Mouse (Mus musculus): ENCODE measurements around the gene Tsfm. TPM values are rescaled to one million over a fixed set of nuclear protein-coding genes. Genes with fewer than 3 reads are reported as not detected.

Tsfm gene
- polyA plus RNA-seq, 1 experiment from 2014 or later, result 74.7 TPM

- H3K27ac ChIP-seq, result peak overlapping the region; percentile 100
- H3K4me1 ChIP-seq, result peaks cover 53% of the 10 kb centered on the region
- H3K9ac ChIP-seq, result peak overlapping the region; percentile 97
- H3K4me3 ChIP-seq, result peak overlapping the region; percentile 95
- WGBS, result 0% methylated on average over 42 of the region's 57 CpGs
- no peak for ATAC-seq
- H3K4me2 ChIP-seq, result peak overlapping the region; percentile 94
- no peaks in the 10 kb centered on the region for H3K27me3 ChIP-seq
- no peaks in the 10 kb centered on the region for H3K36me3 ChIP-seq (ENCODE audit: poor library complexity, severe bottlenecking)
- H3K9me3 ChIP-seq (replicated peaks), result no peaks in the 10 kb centered on the region
These were observed 50.9 kb downstream of the Tsfm start for GRCm38 (mm10) chr10:126979636-126980151.

- ATAC-seq, result no peak; the same call in 1 of the 2 replicates
- H3K9ac ChIP-seq, result peak overlapping the region; percentile 97
- no peaks in the 10 kb centered on the region for H3K9me3 ChIP-seq (replicated peaks)
- H3K4me2 ChIP-seq, result peak overlapping the region; percentile 94
- peaks cover 48% of the 10 kb centered on the region for H3K4me1 ChIP-seq
- peak overlapping the region; percentile 95 for H3K4me3 ChIP-seq
- no peaks in the 10 kb centered on the region for H3K27me3 ChIP-seq
- 1% methylated on average over 32 of the region's 62 CpGs for WGBS
- peak overlapping the region; percentile 100 for H3K27ac ChIP-seq
- no peaks in the 10 kb centered on the region for H3K36me3 ChIP-seq (ENCODE audit: poor library complexity, severe bottlenecking)
These were observed 51.5 kb downstream of the Tsfm start for GRCm38 (mm10) chr10:126979121-126979635.

- H3K27me3 ChIP-seq, result no peaks in the 10 kb centered on the region
- peaks cover 41% of the 10 kb centered on the region for H3K4me1 ChIP-seq
- peak within 1 kb of the TSS; percentile 97 for H3K9ac ChIP-seq
- peak within 1 kb of the TSS; percentile 100 for H3K27ac ChIP-seq
- WGBS, result under 1% methylated on average over 48 of the region's 56 CpGs
- H3K4me3 ChIP-seq, result peak within 1 kb of the TSS; percentile 95
- peak; percentile 92 for ATAC-seq
- H3K36me3 ChIP-seq (ENCODE audit: poor library complexity, severe bottlenecking), result no peaks in the 10 kb centered on the region
- no peaks in the 10 kb centered on the region for H3K9me3 ChIP-seq (replicated peaks)
- peak within 1 kb of the TSS; percentile 94 for H3K4me2 ChIP-seq
These were observed 52.2 kb downstream of the Tsfm start, which contains the start of gene Ctdsp2 for GRCm38 (mm10) chr10:126978277-126978994. TSS of gene Ctdsp2 (plus strand) at chr10:126978717.

- no peaks in the 10 kb centered on the region for H3K27me3 ChIP-seq
- H3K9ac ChIP-seq, result no peak overlapping the region
- H3K4me2 ChIP-seq, result no peak overlapping the region
- no peak for ATAC-seq
- H3K36me3 ChIP-seq (ENCODE audit: poor library complexity, severe bottlenecking), result no peaks in the 10 kb centered on the region
- WGBS, result 42% methylated on average over 4 of the region's 4 CpGs
- no peaks in the 10 kb centered on the region for H3K9me3 ChIP-seq (replicated peaks)
- H3K4me3 ChIP-seq, result no peak overlapping the region
- H3K27ac ChIP-seq, result no peak overlapping the region
- peaks cover 36% of the 10 kb centered on the region for H3K4me1 ChIP-seq
These were observed 53.6 kb downstream of the Tsfm start for GRCm38 (mm10) chr10:126977076-126977475.

- H3K36me3 ChIP-seq (ENCODE audit: poor library complexity, severe bottlenecking), result no peaks in the 10 kb centered on the region
- H3K4me2 ChIP-seq, result no peak overlapping the region
- ATAC-seq, result no peak
- H3K4me1 ChIP-seq, result peaks cover 34% of the 10 kb centered on the region
- 86% methylated on average over 6 of the region's 6 CpGs for WGBS
- H3K4me3 ChIP-seq, result no peak overlapping the region
- no peaks in the 10 kb centered on the region for H3K9me3 ChIP-seq (replicated peaks)
- H3K9ac ChIP-seq, result no peak overlapping the region
- H3K27me3 ChIP-seq, result no peaks in the 10 kb centered on the region
- H3K27ac ChIP-seq, result no peak overlapping the region
These were observed 54.9 kb downstream of the Tsfm start for GRCm38 (mm10) chr10:126975706-126976105.

GRCm38 (mm10) chr10:126972988-126973387, 57.7 kb downstream of the Tsfm start:
- Histone ChIP-seq H3K9me3 (replicated peaks) (no peaks in the 10 kb centered on the region), H3K27ac (no peak overlapping the region), H3K27me3 (no peaks in the 10 kb centered on the region), H3K4me2 (no peak overlapping the region), H3K4me1 (peaks cover 26% of the 10 kb centered on the region), H3K4me3 (no peak overlapping the region), H3K36me3 (ENCODE audit: poor library complexity, severe bottlenecking) (no peaks in the 10 kb centered on the region), H3K9ac (no peak overlapping the region)
- 32% methylated on average over 7 of the region's 7 CpGs for WGBS
- no peak for ATAC-seq

- Histone ChIP-seq H3K9ac (no peak overlapping the region; the same call in 1 of the 2 replicates), H3K4me3 (no peak overlapping the region), H3K27ac (0 out of 2 replicates have a peak overlapping the region, but pooled peaks have one; percentile 19), H3K9me3 (replicated peaks) (no peaks in the 10 kb centered on the region), H3K27me3 (no peaks in the 10 kb centered on the region), H3K4me2 (peak overlapping the region; percentile 46), H3K36me3 (ENCODE audit: poor library complexity, severe bottlenecking) (no peaks in the 10 kb centered on the region), H3K4me1 (peaks cover 20% of the 10 kb centered on the region)
- ATAC-seq, result peak; percentile 74
- 9% methylated on average over 13 of the region's 13 CpGs for WGBS
These were observed 58.5 kb downstream of the Tsfm start for GRCm38 (mm10) chr10:126972051-126972725.

GRCm38 (mm10) chr10:126971363-126972050, 59.1 kb downstream of the Tsfm start:
- Histone ChIP-seq H3K9ac (no peak overlapping the region; the same call in 1 of the 2 replicates), H3K4me3 (no peak overlapping the region), H3K36me3 (ENCODE audit: poor library complexity, severe bottlenecking) (no peaks in the 10 kb centered on the region), H3K27me3 (no peaks in the 10 kb centered on the region), H3K4me2 (peak overlapping the region; percentile 46), H3K4me1 (peaks cover 20% of the 10 kb centered on the region), H3K27ac (no peak overlapping the region), H3K9me3 (replicated peaks) (no peaks in the 10 kb centered on the region)
- ATAC-seq, result peak; percentile 11; the same call in 1 of the 2 replicates
- WGBS, result 9% methylated on average over 12 of the region's 12 CpGs

GRCm38 (mm10) chr10:126963821-126964220, 66.8 kb downstream of the Tsfm start:
- Histone ChIP-seq H3K9me3 (replicated peaks) (no peaks in the 10 kb centered on the region), H3K9ac (no peak overlapping the region), H3K4me3 (no peak overlapping the region), H3K27me3 (peaks cover 3% of the 10 kb centered on the region; the same call in 1 of the 2 replicates), H3K4me2 (no peak overlapping the region), H3K27ac (peak overlapping the region; percentile 65; the same call in 1 of the 2 replicates), H3K4me1 (peaks cover 17% of the 10 kb centered on the region), H3K36me3 (ENCODE audit: poor library complexity, severe bottlenecking) (no peaks in the 10 kb centered on the region)
- WGBS, result 88% methylated on average over 8 of the region's 8 CpGs
- no peak for ATAC-seq

GRCm38 (mm10) chr10:126962966-126963330, 67.7 kb downstream of the Tsfm start:
- ATAC-seq, result no peak
- Histone ChIP-seq H3K4me3 (no peak overlapping the region), H3K27me3 (peaks cover 3% of the 10 kb centered on the region; the same call in 1 of the 2 replicates), H3K36me3 (ENCODE audit: poor library complexity, severe bottlenecking) (no peaks in the 10 kb centered on the region), H3K4me2 (no peak overlapping the region), H3K9ac (no peak overlapping the region), H3K4me1 (peaks cover 17% of the 10 kb centered on the region), H3K9me3 (replicated peaks) (no peaks in the 10 kb centered on the region), H3K27ac (peak overlapping the region; percentile 65)
- 50% methylated on average over 6 of the region's 6 CpGs for WGBS

GRCm38 (mm10) chr10:126962271-126962965, 68.2 kb downstream of the Tsfm start:
- ATAC-seq, result peak; percentile 41; the same call in 1 of the 2 replicates
- Histone ChIP-seq H3K9me3 (replicated peaks) (no peaks in the 10 kb centered on the region), H3K4me3 (no peak overlapping the region), H3K36me3 (ENCODE audit: poor library complexity, severe bottlenecking) (no peaks in the 10 kb centered on the region), H3K27me3 (peaks cover 3% of the 10 kb centered on the region; the same call in 1 of the 2 replicates), H3K27ac (peak overlapping the region; percentile 65), H3K4me2 (peak overlapping the region; percentile 19), H3K4me1 (peaks cover 22% of the 10 kb centered on the region), H3K9ac (no peak overlapping the region)
- WGBS, result 27% methylated on average over 15 of the region's 15 CpGs
